Mouse (Mus musculus): Measurements from ENCODE around the gene Lrrc14b. TPM values are rescaled to one million over a fixed set of nuclear protein-coding genes. Genes with fewer than 3 reads are reported as not detected.
A peak's percentile ranks its signal among the peaks of the same experiment; 100 is the strongest.

Lrrc14b gene
- not detected in 2 replicates for polyA plus RNA-seq (2015; fragmentation: Nextera tagmentation; extraction: Ambion mirVana)

DNA sequence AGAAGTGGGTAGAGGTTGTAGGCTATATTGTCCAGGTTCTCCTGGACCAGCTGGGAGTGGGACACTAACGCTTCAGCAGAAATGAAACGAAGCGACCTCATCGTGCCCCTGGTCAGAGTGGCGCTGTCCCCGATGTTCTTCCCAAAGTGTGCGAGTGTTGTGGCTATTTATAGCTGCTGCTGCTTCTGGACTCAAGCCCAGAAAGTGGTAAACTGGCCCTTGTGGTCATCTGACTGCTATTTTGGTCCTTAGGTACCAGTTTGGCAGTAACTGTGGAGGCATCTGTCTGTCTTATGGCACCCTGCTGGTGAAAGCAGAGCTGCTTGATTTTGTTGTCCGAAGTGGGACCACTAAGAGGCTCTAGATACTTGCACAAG is at the start of gene Lrrc14b:
Lrrc14b (minus strand) TSS at position 147 of the 377 bp plus-strand sequence.
- H3K9me3 ChIP-seq (ENCODE audit: low read length): no peaks in the 10 kb centered on the region
- WGBS: 71% methylated on average over 8 of the region's 8 CpGs
- no peaks in the 10 kb centered on the region for H3K4me1 ChIP-seq (ENCODE audit: insufficient read depth, low read length)
- H3K36me3 ChIP-seq (ENCODE audit: insufficient read depth, low read length): peaks cover 28% of the 10 kb centered on the region
- no peak within 1 kb of the TSS for H3K4me2 ChIP-seq (replicated peaks; ENCODE audit: low read depth, low read length)
- H3K27me3 ChIP-seq (ENCODE audit: insufficient read depth, low read length): no peaks in the 10 kb centered on the region
- 0 out of 2 replicates have a peak, but pooled peaks have one; percentile 14 for ATAC-seq (ENCODE audit: low FRiP score, low TSS enrichment)
- no peak within 1 kb of the TSS for H3K4me3 ChIP-seq (ENCODE audit: low read length)
- H3K27ac ChIP-seq (ENCODE audit: low read length): no peak within 1 kb of the TSS
- H3K9ac ChIP-seq (replicated peaks; ENCODE audit: low read length): no peak within 1 kb of the TSS

DNA sequence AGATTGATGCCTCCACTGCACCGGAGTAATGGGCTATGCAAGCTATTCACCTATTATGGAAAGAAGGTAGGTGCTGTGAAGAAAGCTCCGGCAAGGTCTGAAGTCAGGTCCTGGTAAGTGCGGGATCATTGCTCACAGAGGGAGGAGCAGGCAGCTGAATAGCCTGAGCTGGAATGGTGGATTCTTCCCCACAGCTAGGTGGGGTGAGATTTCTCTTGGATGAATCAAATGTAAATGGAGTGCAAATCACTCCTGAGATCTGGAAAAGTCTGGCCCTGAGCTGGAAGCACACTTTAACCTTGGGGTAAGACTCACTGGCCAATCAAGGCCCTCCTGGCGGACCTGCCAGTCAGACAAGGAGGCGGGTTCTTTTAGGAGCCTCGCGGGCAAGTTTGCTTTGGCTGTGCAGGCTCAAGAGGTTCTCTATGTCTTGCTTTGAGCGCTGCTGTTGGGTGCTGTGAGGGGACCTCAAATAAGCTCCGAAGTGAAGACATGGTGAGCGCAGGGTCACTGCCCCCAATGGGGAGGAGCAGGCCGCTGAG is 35.6 kb upstream of the Lrrc14b start, which contains the start of gene Ftl1-ps1:
Ftl1-ps1 (plus strand) TSS at position 397 of the 542 bp plus-strand sequence.
- no peak within 1 kb of the TSS for H3K27ac ChIP-seq (ENCODE audit: low read length)
- no peaks in the 10 kb centered on the region for H3K9me3 ChIP-seq (ENCODE audit: low read length)
- 12% methylated on average over 11 of the region's 11 CpGs for WGBS
- H3K9ac ChIP-seq (replicated peaks; ENCODE audit: low read length): peak within 1 kb of the TSS; percentile 48; the same call in 1 of the 2 replicates
- ATAC-seq (ENCODE audit: low FRiP score, low TSS enrichment): peak; percentile 84
- peak within 1 kb of the TSS; percentile 25; the same call in 1 of the 2 replicates for H3K4me3 ChIP-seq (ENCODE audit: low read length)
- no peaks in the 10 kb centered on the region for H3K27me3 ChIP-seq (ENCODE audit: insufficient read depth, low read length)
- H3K4me1 ChIP-seq (ENCODE audit: insufficient read depth, low read length): no peaks in the 10 kb centered on the region
- peak within 1 kb of the TSS; percentile 45 for H3K4me2 ChIP-seq (replicated peaks; ENCODE audit: low read depth, low read length)
- H3K36me3 ChIP-seq (ENCODE audit: insufficient read depth, low read length): no peaks in the 10 kb centered on the region

DNA sequence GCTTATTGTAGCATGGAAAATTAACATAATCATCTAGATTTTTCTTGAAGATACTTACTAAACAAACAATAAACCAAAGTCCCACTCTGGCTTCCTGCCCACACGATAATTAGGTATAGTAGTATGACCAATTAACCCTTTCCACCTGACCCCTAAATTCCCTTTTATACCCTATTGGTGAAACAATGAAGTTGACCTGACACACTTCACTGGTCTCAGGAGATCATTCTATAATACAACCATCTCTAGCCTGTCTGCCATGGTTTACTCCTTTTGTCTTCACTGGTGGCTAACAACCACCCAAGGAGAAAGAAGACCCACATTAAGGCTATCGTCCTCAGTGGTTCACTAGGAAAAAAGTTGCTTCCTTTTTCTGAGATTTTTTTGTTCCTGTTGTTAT is 27.4 kb upstream of the Lrrc14b start:
- no peak overlapping the region for H3K4me3 ChIP-seq (ENCODE audit: low read length)
- no peak overlapping the region for H3K9ac ChIP-seq (replicated peaks; ENCODE audit: low read length)
- WGBS: 65% methylated on average over 2 of the region's 2 CpGs
- H3K4me1 ChIP-seq (ENCODE audit: insufficient read depth, low read length): 0 out of 2 replicates have a peak, but pooled peaks cover 8% of the 10 kb centered on the region
- no peak overlapping the region for H3K4me2 ChIP-seq (replicated peaks; ENCODE audit: low read depth, low read length)
- no peaks in the 10 kb centered on the region for H3K36me3 ChIP-seq (ENCODE audit: insufficient read depth, low read length)
- ATAC-seq (ENCODE audit: low FRiP score, low TSS enrichment): peak; percentile 50; the same call in 1 of the 2 replicates
- H3K27ac ChIP-seq (ENCODE audit: low read length): no peak overlapping the region
- H3K27me3 ChIP-seq (ENCODE audit: insufficient read depth, low read length): no peaks in the 10 kb centered on the region
- no peaks in the 10 kb centered on the region for H3K9me3 ChIP-seq (ENCODE audit: low read length)

DNA sequence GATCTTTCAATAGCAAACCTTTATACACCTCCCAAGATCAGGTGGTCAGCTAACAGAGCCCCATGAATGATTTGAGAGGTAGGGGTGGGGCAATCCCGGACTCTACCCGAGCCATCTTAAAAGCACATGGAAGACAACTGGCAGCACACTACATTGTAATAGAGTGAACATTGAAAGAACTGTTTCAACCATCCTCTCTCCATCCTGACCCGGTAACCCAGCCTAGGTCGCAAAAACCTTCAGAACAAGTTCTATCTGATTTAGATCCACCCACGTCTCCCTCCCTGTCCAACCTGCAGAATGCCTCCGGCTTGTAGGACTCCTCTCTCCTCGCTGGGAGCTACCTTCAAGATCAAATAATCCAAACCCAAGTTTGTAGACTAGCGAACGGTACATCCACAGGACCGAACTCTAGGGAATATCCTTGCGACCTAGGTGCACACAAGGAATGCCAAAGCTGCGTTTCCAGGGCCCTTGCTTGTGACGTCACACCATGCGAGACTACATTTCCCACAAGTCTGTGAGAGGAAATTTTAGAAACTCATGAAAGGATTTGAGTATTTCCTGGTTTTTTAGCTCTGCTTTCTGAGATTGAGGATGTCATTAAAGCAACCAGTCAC is 26.7 kb upstream of the Lrrc14b start, which contains the start of gene Zfp72:
Zfp72 (minus strand) TSS at position 466 of the 620 bp plus-strand sequence.
- Histone ChIP-seq H3K9me3 (ENCODE audit: low read length) (no peaks in the 10 kb centered on the region), H3K36me3 (ENCODE audit: insufficient read depth, low read length) (no peaks in the 10 kb centered on the region), H3K27ac (ENCODE audit: low read length) (peak within 1 kb of the TSS; percentile 67; the same call in 1 of the 2 replicates), H3K27me3 (ENCODE audit: insufficient read depth, low read length) (no peaks in the 10 kb centered on the region), H3K4me2 (replicated peaks; ENCODE audit: low read depth, low read length) (peak within 1 kb of the TSS; percentile 74), H3K9ac (replicated peaks; ENCODE audit: low read length) (peak within 1 kb of the TSS; percentile 82), H3K4me1 (ENCODE audit: insufficient read depth, low read length) (0 out of 2 replicates have a peak, but pooled peaks cover 8% of the 10 kb centered on the region), H3K4me3 (ENCODE audit: low read length) (peak within 1 kb of the TSS; percentile 81)
- WGBS: under 1% methylated on average over 14 of the region's 14 CpGs
- peak; percentile 92 for ATAC-seq (ENCODE audit: low FRiP score, low TSS enrichment)

DNA sequence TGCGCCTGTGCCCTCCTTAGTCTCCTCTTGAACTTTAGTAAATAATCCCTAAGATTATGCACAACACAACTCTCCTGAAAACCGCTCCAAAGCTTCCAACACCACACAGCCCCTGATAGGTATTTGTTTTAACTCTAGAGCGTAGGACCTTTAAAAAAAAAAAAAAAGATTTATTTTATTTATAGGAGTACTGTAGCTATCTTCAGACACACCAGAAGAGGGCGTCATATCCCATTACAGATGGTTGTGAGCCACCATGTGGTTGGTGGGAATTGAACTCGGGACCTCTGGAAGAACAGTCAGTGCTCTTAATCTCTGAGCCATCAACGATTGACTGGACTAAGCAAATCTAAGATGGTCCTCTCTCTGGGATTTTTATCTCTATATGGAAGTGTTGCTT is 25.9 kb upstream of the Lrrc14b start:
- 61% methylated on average over 6 of the region's 6 CpGs for WGBS

DNA sequence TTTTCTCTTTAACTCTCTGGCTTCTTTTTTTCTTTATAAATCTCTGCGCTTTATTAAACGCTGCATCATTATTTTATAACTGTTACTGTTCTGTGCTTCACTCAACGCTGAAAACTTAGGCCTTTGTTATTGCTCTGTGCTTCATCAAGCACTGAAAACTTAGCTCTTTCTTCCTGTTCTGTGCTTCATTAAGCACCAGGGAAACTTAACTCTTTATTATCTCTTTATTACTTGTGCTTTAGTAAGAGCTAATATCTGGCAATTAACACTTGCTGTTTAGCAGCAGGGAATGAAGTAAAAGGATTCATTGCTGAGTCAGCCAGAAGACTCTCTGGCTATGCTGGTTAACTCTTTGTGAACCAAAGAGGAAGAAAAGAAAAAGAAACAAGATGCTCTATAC is 18.5 kb upstream of the Lrrc14b start:
- Histone ChIP-seq H3K9ac (replicated peaks; ENCODE audit: low read length) (no peak overlapping the region), H3K9me3 (ENCODE audit: low read length) (no peaks in the 10 kb centered on the region), H3K36me3 (ENCODE audit: insufficient read depth, low read length) (no peaks in the 10 kb centered on the region), H3K27ac (ENCODE audit: low read length) (peak overlapping the region; percentile 61), H3K4me3 (ENCODE audit: low read length) (no peak overlapping the region), H3K27me3 (ENCODE audit: insufficient read depth, low read length) (no peaks in the 10 kb centered on the region), H3K4me2 (replicated peaks; ENCODE audit: low read depth, low read length) (no peak overlapping the region), H3K4me1 (ENCODE audit: insufficient read depth, low read length) (peaks cover 16% of the 10 kb centered on the region)
- 24% methylated on average over 3 of the region's 3 CpGs for WGBS
- ATAC-seq (ENCODE audit: low FRiP score, low TSS enrichment): peak; percentile 62; the same call in 1 of the 2 replicates

More for the DNA sequence above, 25.9 kb upstream of the Lrrc14b start:
- H3K27ac ChIP-seq (ENCODE audit: low read length): no peak overlapping the region
- H3K9ac ChIP-seq (replicated peaks; ENCODE audit: low read length): no peak overlapping the region
- peak overlapping the region; percentile 74 for H3K4me2 ChIP-seq (replicated peaks; ENCODE audit: low read depth, low read length)
- H3K36me3 ChIP-seq (ENCODE audit: insufficient read depth, low read length): no peaks in the 10 kb centered on the region
- H3K4me1 ChIP-seq (ENCODE audit: insufficient read depth, low read length): 0 out of 2 replicates have a peak, but pooled peaks cover 8% of the 10 kb centered on the region
- no peaks in the 10 kb centered on the region for H3K27me3 ChIP-seq (ENCODE audit: insufficient read depth, low read length)
- peak; percentile 23; the same call in 1 of the 2 replicates for ATAC-seq (ENCODE audit: low FRiP score, low TSS enrichment)
- H3K4me3 ChIP-seq (ENCODE audit: low read length): peak overlapping the region; percentile 81
- H3K9me3 ChIP-seq (ENCODE audit: low read length): no peaks in the 10 kb centered on the region

DNA sequence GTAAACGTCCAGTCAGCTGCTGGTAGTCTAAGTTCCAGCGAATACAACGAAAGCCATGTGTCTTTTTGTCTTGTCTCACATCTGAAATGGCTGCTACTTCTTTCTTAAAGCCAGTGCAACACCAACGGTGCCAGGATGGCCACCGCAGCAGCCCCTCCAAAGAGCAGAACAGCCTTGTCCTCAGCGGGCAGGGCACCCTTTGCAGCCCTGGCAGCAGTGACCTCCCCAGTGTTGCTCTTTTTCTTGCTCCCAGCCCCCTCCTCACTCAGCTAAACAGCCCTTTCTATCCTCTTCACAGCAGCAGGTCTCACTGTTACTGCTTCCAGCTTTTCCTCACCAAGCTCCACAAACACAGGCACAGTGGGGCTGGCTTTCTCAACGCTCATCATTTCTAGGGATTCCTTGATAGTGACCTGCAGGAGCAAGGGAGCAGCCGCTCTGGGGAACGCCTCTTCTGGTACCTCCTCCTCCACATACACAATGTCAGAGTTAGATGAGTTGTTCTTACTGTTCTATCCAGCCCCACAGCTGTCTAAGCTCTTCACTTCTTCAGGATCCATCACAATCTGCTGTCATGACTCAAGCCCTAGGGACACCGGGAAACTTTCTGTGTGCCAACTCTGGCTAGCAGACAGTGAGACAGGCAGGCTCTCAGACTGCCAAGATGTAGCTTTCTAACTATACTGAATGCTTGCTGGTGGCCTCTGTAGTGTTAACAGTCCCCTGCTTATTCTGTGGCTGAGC is 17.9 kb upstream of the Lrrc14b start:
- H3K9ac ChIP-seq (replicated peaks; ENCODE audit: low read length): no peak overlapping the region
- ATAC-seq (ENCODE audit: low FRiP score, low TSS enrichment): peak; percentile 71
- peak overlapping the region; percentile 61 for H3K27ac ChIP-seq (ENCODE audit: low read length)

DNA sequence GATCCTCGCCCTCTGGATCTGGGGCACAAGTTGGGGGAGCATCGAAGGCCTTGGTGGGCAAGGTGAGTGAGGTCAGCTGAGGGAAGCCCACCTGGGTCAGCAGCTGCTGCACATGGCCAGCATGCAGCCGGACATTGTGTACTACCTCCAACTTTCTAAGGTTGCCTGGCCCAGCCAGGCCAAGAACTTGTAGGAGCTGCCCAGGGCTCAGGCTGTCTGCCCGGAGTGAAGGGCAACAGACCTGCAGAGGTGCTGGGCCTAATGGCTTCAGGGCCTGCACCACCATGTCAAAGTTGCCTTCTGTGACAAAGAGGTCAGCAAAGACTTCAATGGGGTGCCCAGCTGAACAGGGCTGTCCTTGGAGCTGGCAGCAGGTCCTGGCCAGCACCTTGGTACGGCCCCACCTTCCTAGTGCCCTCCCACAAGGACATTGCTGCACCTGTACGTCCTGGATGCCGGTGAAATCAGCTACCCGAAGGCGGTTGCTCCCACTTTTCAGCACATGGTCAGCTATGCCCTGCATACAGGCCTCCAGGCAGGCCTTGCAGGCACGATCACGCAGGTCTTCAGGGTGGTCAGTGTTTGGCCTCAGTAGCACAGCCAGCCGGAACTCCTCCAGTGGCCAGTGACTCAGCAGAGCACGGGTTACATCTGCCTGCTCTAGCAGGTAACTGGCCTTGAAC is 488 bp downstream of the Lrrc14b start:
- WGBS: 89% methylated on average over 13 of the region's 13 CpGs

More for the DNA sequence above, 17.9 kb upstream of the Lrrc14b start:
- H3K36me3 ChIP-seq (ENCODE audit: insufficient read depth, low read length): 0 out of 2 replicates have a peak, but pooled peaks cover 3% of the 10 kb centered on the region
- 41% methylated on average over 10 of the region's 10 CpGs for WGBS
- no peak overlapping the region for H3K4me3 ChIP-seq (ENCODE audit: low read length)
- H3K27me3 ChIP-seq (ENCODE audit: insufficient read depth, low read length): no peaks in the 10 kb centered on the region
- no peak overlapping the region; the same call in 1 of the 2 replicates for H3K4me2 ChIP-seq (replicated peaks; ENCODE audit: low read depth, low read length)
- no peaks in the 10 kb centered on the region for H3K9me3 ChIP-seq (ENCODE audit: low read length)
- H3K4me1 ChIP-seq (ENCODE audit: insufficient read depth, low read length): peaks cover 16% of the 10 kb centered on the region

DNA sequence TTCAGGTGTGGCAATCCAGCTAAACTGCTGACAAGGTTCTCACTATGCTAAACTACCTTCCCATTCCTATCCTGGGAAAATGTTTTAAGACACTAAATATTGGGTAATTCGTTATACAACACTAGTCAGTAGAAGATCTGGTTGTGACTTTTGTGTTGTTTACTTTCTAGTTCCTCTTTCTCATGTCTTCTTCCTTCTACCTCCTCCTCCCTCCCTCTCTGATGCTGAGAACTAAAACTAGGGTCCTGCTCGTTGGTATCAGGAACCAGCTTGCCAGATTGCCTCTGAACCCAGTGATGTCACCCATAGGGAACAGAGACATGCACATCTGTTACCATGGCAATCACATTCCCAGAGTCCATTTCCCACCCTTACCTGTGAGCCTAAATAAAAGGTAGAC is 1.6 kb downstream of the Lrrc14b start:
- Histone ChIP-seq H3K4me2 (replicated peaks; ENCODE audit: low read depth, low read length) (no peak overlapping the region), H3K36me3 (ENCODE audit: insufficient read depth, low read length) (peaks cover 41% of the 10 kb centered on the region)
- no peak for ATAC-seq (ENCODE audit: low FRiP score, low TSS enrichment)

More for the DNA sequence above, 488 bp downstream of the Lrrc14b start:
- H3K36me3 ChIP-seq (ENCODE audit: insufficient read depth, low read length): peaks cover 33% of the 10 kb centered on the region
- H3K4me2 ChIP-seq (replicated peaks; ENCODE audit: low read depth, low read length): no peak overlapping the region
- no peaks in the 10 kb centered on the region for H3K27me3 ChIP-seq (ENCODE audit: insufficient read depth, low read length)
- ATAC-seq (ENCODE audit: low FRiP score, low TSS enrichment): 0 out of 2 replicates have a peak, but pooled peaks have one; percentile 21
- no peak overlapping the region for H3K27ac ChIP-seq (ENCODE audit: low read length)
- H3K9ac ChIP-seq (replicated peaks; ENCODE audit: low read length): no peak overlapping the region
- H3K4me3 ChIP-seq (ENCODE audit: low read length): no peak overlapping the region
- no peaks in the 10 kb centered on the region for H3K9me3 ChIP-seq (ENCODE audit: low read length)
- H3K4me1 ChIP-seq (ENCODE audit: insufficient read depth, low read length): no peaks in the 10 kb centered on the region

More for the DNA sequence above, 1.6 kb downstream of the Lrrc14b start:
- Histone ChIP-seq H3K27ac (ENCODE audit: low read length) (no peak overlapping the region), H3K27me3 (ENCODE audit: insufficient read depth, low read length) (no peaks in the 10 kb centered on the region), H3K4me3 (ENCODE audit: low read length) (no peak overlapping the region), H3K9ac (replicated peaks; ENCODE audit: low read length) (no peak overlapping the region), H3K4me1 (ENCODE audit: insufficient read depth, low read length) (no peaks in the 10 kb centered on the region), H3K9me3 (ENCODE audit: low read length) (no peaks in the 10 kb centered on the region)
- WGBS: 95% methylated on average over 2 of the region's 2 CpGs

All from kidney, embryonic 16.5 days (tissue).